Mouse (Mus musculus) erythroblast, embryonic 14.5 days (primary cell): Measurements from ENCODE around the gene Nfatc2. TPM values are rescaled to one million over a fixed set of nuclear protein-coding genes. Genes with fewer than 3 reads are reported as not detected.

Source experiments
- H3K27me3 ChIP-seq: 2 replicates; pipeline ENCODE4 v1.6.1; 2012; ENCODE audit warnings: inconsistent platforms; ENCODE audit not compliant: control insufficient read depth
- H3K36me3 ChIP-seq: 2 replicates; pipeline ENCODE4 v1.6.1; 2012; ENCODE audit warnings: mild to moderate bottlenecking, inconsistent platforms; ENCODE audit not compliant: control insufficient read depth
- H3K4me1 ChIP-seq: 2 replicates; pipeline ENCODE4 v1.6.1; 2012; ENCODE audit warnings: inconsistent platforms; ENCODE audit not compliant: control insufficient read depth
- H3K4me3 ChIP-seq: replicated peaks from 2 replicates; pipeline ENCODE3; 2012; ENCODE audit warnings: moderate library complexity, mild to moderate bottlenecking, inconsistent platforms
- H3K9me3 ChIP-seq: 2 replicates; pipeline ENCODE4 v1.6.1; 2012; ENCODE audit warnings: low read length, inconsistent platforms, mixed read lengths; ENCODE audit not compliant: control insufficient read depth
- GATA1 ChIP-seq: IDR thresholded peaks from 2 replicates; pipeline ENCODE4 v1.6.1; 2012; ENCODE audit warnings: low read length, inconsistent platforms, mixed read lengths
- TAL1 ChIP-seq: IDR thresholded peaks from 3 replicates; pipeline ENCODE4 v1.6.1; 2012; ENCODE audit warnings: low read length, inconsistent platforms, mixed read lengths
- polyA plus RNA-seq: library from polyadenylated mRNA; stranded (reverse); fragments of >175 nt; gene quantifications from 2 replicates; pipeline ENCODE4 v1.2.3, GENCODE M21; 2012

The Nfatc2 gene
- polyA plus RNA-seq, 1 experiment: not detected

DNA sequence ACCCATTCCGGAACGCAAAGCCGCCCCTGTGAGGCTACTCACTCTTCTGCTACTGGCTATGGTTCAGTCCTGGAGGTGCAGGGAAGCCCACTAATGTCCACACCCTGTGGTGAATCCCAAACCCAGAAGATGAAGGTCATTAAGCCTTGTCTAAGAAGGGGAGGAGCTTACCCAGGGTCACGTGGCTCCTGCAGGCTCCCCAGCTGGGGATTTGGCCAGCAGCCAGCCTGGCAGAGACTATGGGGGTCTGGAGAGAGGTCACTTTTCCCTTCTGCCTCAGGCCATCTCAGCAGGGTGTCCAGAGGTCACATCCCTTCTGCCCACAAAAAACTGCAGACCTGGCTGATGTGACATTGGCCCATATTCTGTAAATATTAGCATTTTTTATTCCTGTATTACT, 153.9 kb downstream of the Nfatc2 start:
- Histone ChIP-seq H3K4me3 (no peak overlapping the region), H3K36me3 (no peaks in the 10 kb centered on the region), H3K27me3 (no peaks in the 10 kb centered on the region), H3K4me1 (no peaks in the 10 kb centered on the region), H3K9me3 (no peaks in the 10 kb centered on the region)
- TF ChIP-seq TAL1 (no peak), GATA1 (no peak)

DNA sequence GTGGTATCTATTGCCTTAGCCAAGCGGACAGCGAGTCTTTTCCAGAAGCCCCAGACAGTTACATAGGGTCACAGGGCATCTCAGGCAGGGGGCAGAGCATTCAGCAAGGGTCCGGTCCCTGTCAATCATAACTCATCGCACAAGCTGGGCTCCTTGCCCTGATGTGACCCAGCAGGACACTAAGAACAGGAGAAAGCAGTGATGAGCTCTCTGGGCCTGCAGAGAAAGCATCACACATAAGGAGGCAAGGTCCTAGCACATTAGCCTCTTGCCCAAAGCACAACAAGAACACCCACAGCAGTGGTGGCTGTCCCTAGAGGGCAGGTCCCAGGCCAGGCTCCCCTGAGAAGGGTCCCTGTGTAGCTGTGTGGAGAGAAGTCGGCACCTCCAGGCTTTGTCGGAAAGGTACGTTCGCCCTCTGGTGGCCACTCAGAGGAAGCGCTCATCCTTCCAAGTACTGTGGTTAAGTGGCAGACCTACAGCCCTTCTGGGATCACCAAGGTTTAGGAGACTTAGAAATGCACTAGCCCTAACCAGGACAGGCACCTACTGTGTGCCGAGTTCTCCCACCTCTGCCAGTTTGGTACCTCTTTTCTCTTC, 156.1 kb downstream of the Nfatc2 start:
- no peak for TF ChIP-seq GATA1
- TF ChIP-seq TAL1: no peak
- no peak overlapping the region for H3K4me3 ChIP-seq
- H3K9me3 ChIP-seq: peaks cover 20% of the 10 kb centered on the region
- no peaks in the 10 kb centered on the region for H3K4me1 ChIP-seq
- H3K36me3 ChIP-seq: no peaks in the 10 kb centered on the region
- H3K27me3 ChIP-seq: no peaks in the 10 kb centered on the region

DNA sequence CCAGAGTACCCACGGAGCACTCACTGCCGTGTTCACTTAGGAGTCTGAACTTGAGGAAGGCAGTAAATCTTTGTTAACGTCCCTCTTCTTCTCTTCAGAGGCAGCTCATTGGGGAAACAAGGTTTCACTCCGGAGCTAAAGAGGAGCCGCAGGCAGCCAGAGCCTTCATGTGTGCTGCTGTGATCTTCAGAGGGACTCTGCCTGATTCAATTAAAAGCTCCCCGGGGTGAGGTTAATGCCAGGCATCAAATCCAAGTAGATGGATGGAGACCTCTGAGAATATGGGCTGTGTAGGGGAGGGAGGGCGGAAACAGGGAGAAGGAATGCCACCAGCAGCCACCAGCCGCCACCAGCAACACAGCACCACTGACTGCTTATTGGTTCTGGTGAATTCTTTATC, 157.3 kb downstream of the Nfatc2 start:
- TF ChIP-seq GATA1: no peak
- no peak for TF ChIP-seq TAL1
- Histone ChIP-seq H3K36me3 (no peaks in the 10 kb centered on the region), H3K4me3 (no peak overlapping the region), H3K27me3 (no peaks in the 10 kb centered on the region), H3K9me3 (peaks cover 28% of the 10 kb centered on the region), H3K4me1 (no peaks in the 10 kb centered on the region)

DNA sequence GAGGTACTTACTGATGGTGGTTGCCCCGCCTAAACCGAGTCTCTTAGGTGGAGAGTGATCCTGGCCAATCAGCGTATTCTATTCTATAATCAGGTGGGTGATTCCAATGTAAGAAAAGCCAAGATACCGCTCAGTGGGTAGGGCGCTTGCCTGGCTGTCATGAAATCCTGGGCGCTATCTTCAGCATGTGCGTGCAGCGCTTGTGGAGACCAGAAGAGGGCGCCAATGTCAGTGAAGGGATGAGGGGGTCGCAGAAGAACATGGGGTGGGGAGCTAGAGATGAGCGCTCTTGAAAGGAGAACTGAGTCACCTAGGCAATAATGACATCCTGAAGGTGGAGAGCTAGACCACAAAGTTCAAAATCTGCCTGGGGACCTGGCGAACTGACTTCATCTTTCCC, 160.0 kb downstream of the Nfatc2 start:
- Histone ChIP-seq H3K36me3 (no peaks in the 10 kb centered on the region), H3K27me3 (no peaks in the 10 kb centered on the region), H3K9me3 (peaks cover 31% of the 10 kb centered on the region), H3K4me3 (no peak overlapping the region), H3K4me1 (no peaks in the 10 kb centered on the region)
- no peak for TF ChIP-seq TAL1
- no peak for TF ChIP-seq GATA1

DNA sequence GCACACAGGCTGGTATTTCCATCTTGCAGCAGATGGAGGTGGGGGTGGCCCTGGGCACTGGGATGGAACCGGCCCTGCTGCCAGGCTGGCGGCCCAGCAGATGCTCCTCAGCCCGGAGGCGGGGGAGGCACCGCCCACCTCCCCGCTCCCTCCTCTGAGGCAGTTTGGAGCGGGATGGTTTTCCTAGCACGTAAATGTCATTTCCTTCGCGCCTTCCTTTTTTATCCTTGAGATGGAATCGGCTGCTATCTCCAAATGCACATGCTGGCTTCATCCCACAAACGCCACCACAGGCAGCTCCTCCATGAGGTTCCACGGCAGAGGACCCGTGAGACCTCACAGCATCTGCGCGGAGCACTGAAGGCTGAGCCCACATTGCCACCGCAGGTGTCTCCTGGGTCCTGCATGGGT, 160.5 kb downstream of the Nfatc2 start:
- TF ChIP-seq TAL1: no peak
- no peak for TF ChIP-seq GATA1
- no peaks in the 10 kb centered on the region for H3K27me3 ChIP-seq
- H3K4me3 ChIP-seq: no peak overlapping the region
- H3K9me3 ChIP-seq: peaks cover 31% of the 10 kb centered on the region
- H3K4me1 ChIP-seq: no peaks in the 10 kb centered on the region
- no peaks in the 10 kb centered on the region for H3K36me3 ChIP-seq

DNA sequence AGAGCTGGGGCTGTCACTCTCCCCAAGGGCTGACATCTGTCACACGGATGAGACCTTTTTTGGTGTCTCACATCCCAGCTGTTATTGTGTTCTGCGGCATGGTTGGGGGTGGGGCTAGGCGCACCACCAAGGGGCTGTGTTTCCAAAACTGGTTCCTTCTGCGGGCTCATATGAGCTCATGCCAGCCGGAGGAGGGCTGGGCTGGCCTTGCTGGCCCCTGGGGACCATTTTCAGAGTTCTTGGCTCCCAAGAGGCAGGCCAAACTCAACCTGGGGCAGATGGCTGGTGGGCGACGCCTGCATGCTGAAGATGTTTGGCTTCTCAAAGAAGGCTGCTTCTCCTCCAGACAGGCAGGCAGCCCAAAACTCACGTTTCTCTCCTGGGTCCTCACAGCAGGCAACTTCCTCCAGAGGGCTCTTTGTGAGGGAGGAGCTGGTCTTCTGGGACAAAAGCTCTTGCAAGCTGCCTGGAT, 162.4 kb downstream of the Nfatc2 start:
- Histone ChIP-seq H3K27me3 (no peaks in the 10 kb centered on the region), H3K9me3 (peaks cover 31% of the 10 kb centered on the region), H3K4me3 (no peak overlapping the region), H3K36me3 (no peaks in the 10 kb centered on the region), H3K4me1 (no peaks in the 10 kb centered on the region)
- no peak for TF ChIP-seq GATA1
- TF ChIP-seq TAL1: no peak

DNA sequence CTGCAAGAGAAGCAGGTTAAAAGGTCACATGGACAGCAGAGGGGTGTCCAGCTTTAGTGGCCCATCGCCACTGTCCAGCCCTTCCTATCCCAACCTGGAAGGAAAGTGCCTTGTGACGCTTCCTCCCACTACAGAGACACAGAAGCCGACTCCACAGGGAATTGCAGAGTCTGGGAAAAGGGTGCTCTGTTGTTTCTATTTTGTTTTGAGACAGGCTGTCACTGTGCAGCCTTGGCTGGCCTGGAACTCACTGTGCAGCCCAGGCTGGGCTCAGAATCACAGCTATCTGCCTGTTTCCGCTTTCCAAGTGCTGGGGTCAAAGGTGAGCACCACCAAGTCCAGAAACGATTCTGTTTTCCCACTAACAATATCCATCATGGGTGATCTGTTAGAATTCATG, 167.3 kb downstream of the Nfatc2 start:
- no peak overlapping the region for H3K4me3 ChIP-seq
- no peaks in the 10 kb centered on the region for H3K4me1 ChIP-seq
- no peaks in the 10 kb centered on the region for H3K36me3 ChIP-seq
- no peaks in the 10 kb centered on the region for H3K27me3 ChIP-seq
- TF ChIP-seq TAL1: no peak
- peaks cover 17% of the 10 kb centered on the region for H3K9me3 ChIP-seq

DNA sequence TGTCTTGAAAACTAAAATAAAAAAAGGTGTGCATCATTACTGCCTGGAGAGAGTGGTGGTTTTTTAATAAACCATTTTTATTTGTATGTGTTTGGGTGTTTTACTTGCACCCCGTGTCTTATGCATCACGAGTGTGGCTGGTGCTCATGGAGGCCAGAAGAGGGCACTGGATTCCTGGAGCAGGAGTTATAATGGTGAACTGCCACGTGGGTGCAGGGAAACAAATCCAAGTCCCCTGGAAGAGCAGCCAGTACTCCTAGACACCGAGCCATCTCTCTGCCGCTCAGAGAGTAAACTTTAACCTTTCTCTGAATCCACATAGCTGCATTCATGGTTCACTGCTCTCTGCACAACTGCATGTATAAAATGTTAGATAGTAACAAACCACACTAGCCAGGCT, 168.1 kb downstream of the Nfatc2 start:
- Histone ChIP-seq H3K4me1 (no peaks in the 10 kb centered on the region), H3K4me3 (no peak overlapping the region), H3K9me3 (peaks cover 25% of the 10 kb centered on the region), H3K27me3 (no peaks in the 10 kb centered on the region), H3K36me3 (no peaks in the 10 kb centered on the region)
- TF ChIP-seq GATA1 (no peak), TAL1 (no peak)

DNA sequence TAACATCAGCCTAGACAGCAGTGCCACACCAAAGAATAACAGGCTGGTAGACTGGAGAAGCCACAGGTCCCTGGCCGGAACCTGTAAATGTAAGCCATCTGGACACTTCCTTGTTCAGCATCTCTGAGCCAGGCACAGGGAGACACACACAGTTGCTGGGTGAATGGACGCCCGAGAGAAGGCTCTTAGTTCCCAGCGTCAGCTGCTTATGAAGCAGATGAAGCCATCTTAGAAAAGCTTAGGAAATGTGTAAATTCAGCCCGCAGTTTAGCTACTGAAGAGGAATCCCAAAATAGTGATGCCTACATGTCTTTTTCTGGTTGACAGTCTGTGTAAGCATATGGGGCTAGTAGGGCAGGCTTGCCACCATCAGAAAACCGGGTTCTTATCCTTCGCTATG, 169.1 kb downstream of the Nfatc2 start:
- H3K27me3 ChIP-seq: no peaks in the 10 kb centered on the region
- peaks cover 32% of the 10 kb centered on the region for H3K9me3 ChIP-seq
- no peaks in the 10 kb centered on the region for H3K36me3 ChIP-seq
- H3K4me1 ChIP-seq: no peaks in the 10 kb centered on the region
- TF ChIP-seq GATA1 (no peak), TAL1 (no peak)
- no peak overlapping the region for H3K4me3 ChIP-seq

DNA sequence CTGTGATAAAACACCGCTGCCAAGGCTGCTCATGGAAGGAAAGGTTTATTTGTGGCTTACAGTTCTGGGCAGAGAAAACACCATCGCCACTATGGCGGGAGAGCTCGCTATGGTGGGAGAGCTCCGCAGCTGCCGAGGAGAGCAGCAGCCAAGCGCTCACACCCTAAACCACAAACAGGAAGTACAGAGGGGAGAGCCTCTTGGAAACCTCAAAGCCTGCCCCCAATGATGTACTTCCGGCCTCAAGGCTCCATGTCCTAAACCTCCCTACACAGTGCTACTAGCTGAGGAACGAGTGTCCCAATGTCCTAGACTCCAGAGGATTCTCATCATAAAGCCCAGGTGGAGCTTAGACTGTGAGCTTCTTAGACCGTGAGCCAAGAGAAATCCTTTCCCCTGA, 171.9 kb downstream of the Nfatc2 start:
- Histone ChIP-seq H3K36me3 (no peaks in the 10 kb centered on the region), H3K4me3 (no peak overlapping the region), H3K27me3 (no peaks in the 10 kb centered on the region), H3K4me1 (no peaks in the 10 kb centered on the region), H3K9me3 (peaks cover 35% of the 10 kb centered on the region)
- TF ChIP-seq GATA1 (no peak), TAL1 (no peak)
